Mouse (Mus musculus): ENCODE data around the gene Tom1l2. TPM values are rescaled to one million over a fixed set of nuclear protein-coding genes. Genes with fewer than 3 reads are reported as not detected.

Gene Tom1l2
- polyA plus RNA-seq, 1 experiment from 2014 or later = 29.6 TPM

DNA sequence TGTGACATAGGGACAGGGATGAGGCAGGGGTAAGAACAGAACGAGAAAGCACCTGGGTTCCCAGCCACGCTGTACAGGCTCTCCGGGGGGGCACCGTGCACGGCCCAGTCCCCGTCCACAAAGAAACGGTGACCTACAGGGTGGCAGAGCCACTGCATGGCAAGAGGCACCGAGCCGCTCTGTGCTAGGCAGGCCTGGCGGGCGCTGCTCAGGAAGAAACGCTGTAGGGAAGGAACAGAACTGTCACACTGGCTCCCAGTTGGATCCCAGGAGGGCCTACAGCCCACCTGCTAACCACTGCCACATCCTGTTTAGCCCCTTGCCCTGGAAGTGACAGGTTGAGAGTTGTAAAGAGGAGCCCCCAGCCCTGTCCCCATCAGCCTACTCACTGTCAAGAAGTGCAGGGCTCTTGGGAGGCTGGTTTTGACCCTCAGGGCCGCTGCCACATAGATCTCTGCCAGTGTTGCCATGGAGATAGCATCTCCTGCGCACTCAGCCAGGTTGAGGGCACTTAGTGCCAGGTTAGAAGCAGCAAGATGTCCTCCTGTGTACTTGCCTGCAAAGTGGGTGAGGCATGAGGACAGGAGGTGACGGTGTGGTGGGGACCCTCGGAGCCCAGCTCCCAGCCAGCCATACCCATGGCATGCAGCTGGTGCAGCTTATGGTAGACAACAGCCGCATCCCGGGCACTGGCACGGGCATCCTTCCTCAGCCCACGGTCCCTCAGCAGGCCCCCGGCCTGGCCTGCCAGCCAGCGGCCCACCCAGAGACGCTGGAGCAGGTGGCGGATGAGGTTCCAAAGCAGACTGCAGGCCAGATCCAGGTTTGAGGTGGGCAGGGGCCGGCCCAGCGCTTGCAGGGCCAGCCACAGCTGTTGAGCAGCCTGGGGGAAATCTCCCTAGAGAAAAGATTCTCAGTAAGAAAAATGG is 149.7 kb downstream of the Tom1l2 start:
- peaks cover 61% of the 10 kb centered on the region for H3K36me3 ChIP-seq (ENCODE audit: control insufficient read depth, insufficient read depth, low read length)
- H3K27ac ChIP-seq (ENCODE audit: low read length) = peak overlapping the region; percentile 16; the same call in 1 of the 2 replicates
- 88% methylated on average over 26 of the region's 26 CpGs for WGBS
- H3K4me2 ChIP-seq (ENCODE audit: low read depth, low read length) = no peak overlapping the region
- H3K9me3 ChIP-seq (ENCODE audit: control insufficient read depth, low read length) = no peaks in the 10 kb centered on the region
- H3K4me3 ChIP-seq (ENCODE audit: low read length) = no peak overlapping the region
- no peak overlapping the region for H3K9ac ChIP-seq (ENCODE audit: low read depth, low read length)
- peaks cover 19% of the 10 kb centered on the region for H3K4me1 ChIP-seq (ENCODE audit: control insufficient read depth, insufficient read depth, low read length)
- ATAC-seq = no peak
- no peaks in the 10 kb centered on the region for H3K27me3 ChIP-seq (replicated peaks; ENCODE audit: control insufficient read depth, insufficient read depth, low read length)

DNA sequence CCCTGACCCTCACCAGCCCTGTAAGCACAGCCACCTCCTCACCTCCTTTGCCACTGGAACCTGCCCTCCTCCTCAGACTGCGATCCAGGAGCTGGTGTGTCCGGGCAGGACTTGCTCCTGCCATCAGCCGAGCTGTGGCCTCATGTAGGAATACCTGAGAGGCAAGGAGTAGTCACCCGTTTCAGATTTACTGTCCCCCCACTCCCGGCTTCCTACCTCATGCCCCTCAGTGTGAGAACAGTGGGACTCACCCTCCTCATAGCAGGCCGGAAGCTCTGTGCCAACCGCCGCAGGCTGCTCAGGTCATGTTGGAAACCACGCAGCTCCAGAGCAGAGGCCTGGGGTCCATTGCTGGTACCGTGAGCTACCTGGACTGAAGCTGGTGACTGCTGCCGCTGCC is 152.3 kb downstream of the Tom1l2 start:
- H3K36me3 ChIP-seq (ENCODE audit: control insufficient read depth, insufficient read depth, low read length) = peaks cover 52% of the 10 kb centered on the region
- H3K4me3 ChIP-seq (ENCODE audit: low read length) = no peak overlapping the region
- no peaks in the 10 kb centered on the region for H3K9me3 ChIP-seq (ENCODE audit: control insufficient read depth, low read length)
- no peak for ATAC-seq
- H3K9ac ChIP-seq (ENCODE audit: low read depth, low read length) = 0 out of 2 replicates have a peak overlapping the region, but pooled peaks have one; percentile 8
- no peak overlapping the region for H3K4me2 ChIP-seq (ENCODE audit: low read depth, low read length)
- peak overlapping the region; percentile 17; the same call in 1 of the 2 replicates for H3K27ac ChIP-seq (ENCODE audit: low read length)
- WGBS = 83% methylated on average over 11 of the region's 11 CpGs
- no peaks in the 10 kb centered on the region for H3K27me3 ChIP-seq (replicated peaks; ENCODE audit: control insufficient read depth, insufficient read depth, low read length)
- H3K4me1 ChIP-seq (ENCODE audit: control insufficient read depth, insufficient read depth, low read length) = peaks cover 12% of the 10 kb centered on the region

DNA sequence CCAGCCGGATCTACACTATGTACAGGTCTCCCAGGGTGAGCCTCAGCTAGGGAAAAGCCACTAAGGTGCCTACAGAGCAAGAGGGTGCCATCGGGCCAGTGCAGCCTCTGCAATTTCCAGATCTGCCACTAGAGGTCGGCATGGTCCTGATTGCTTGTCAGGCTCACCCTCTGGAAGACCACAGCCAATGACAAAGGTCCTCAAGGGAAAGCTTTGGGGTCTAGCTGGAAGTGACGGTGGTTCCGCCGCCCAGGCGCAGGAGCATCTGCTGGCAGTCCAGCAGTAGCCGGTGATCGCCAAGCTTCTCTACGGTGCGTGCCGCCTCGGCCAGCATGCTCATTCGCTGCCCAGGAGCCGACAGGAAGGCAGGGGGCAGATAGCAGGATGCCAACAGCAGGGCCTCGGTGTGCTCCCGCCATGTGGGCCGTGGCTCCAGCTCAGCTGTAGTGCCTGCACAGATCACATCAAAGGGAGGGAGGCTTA is 153.0 kb downstream of the Tom1l2 start:
- H3K4me3 ChIP-seq (ENCODE audit: low read length) = no peak overlapping the region
- peaks cover 55% of the 10 kb centered on the region for H3K36me3 ChIP-seq (ENCODE audit: control insufficient read depth, insufficient read depth, low read length)
- ATAC-seq = peak; percentile 63
- H3K27me3 ChIP-seq (replicated peaks; ENCODE audit: control insufficient read depth, insufficient read depth, low read length) = no peaks in the 10 kb centered on the region
- H3K9ac ChIP-seq (ENCODE audit: low read depth, low read length) = 0 out of 2 replicates have a peak overlapping the region, but pooled peaks have one; percentile 8
- H3K4me2 ChIP-seq (ENCODE audit: low read depth, low read length) = no peak overlapping the region
- 23% methylated on average over 18 of the region's 18 CpGs for WGBS
- H3K4me1 ChIP-seq (ENCODE audit: control insufficient read depth, insufficient read depth, low read length) = peaks cover 12% of the 10 kb centered on the region
- peaks cover 4% of the 10 kb centered on the region for H3K9me3 ChIP-seq (ENCODE audit: control insufficient read depth, low read length)
- peak overlapping the region; percentile 17; the same call in 1 of the 2 replicates for H3K27ac ChIP-seq (ENCODE audit: low read length)

GRCm38 (mm10) chr11:60198651-60199050 is 154.1 kb downstream of the Tom1l2 start:
- Histone ChIP-seq H3K27ac (ENCODE audit: low read length) (no peak overlapping the region), H3K4me1 (ENCODE audit: control insufficient read depth, insufficient read depth, low read length) (peaks cover 12% of the 10 kb centered on the region), H3K36me3 (ENCODE audit: control insufficient read depth, insufficient read depth, low read length) (peaks cover 49% of the 10 kb centered on the region), H3K9ac (ENCODE audit: low read depth, low read length) (no peak overlapping the region), H3K27me3 (replicated peaks; ENCODE audit: control insufficient read depth, insufficient read depth, low read length) (no peaks in the 10 kb centered on the region), H3K4me2 (ENCODE audit: low read depth, low read length) (no peak overlapping the region), H3K4me3 (ENCODE audit: low read length) (no peak overlapping the region), H3K9me3 (ENCODE audit: control insufficient read depth, low read length) (peaks cover 7% of the 10 kb centered on the region)
- no peak for ATAC-seq
- WGBS = 83% methylated on average over 12 of the region's 12 CpGs

DNA sequence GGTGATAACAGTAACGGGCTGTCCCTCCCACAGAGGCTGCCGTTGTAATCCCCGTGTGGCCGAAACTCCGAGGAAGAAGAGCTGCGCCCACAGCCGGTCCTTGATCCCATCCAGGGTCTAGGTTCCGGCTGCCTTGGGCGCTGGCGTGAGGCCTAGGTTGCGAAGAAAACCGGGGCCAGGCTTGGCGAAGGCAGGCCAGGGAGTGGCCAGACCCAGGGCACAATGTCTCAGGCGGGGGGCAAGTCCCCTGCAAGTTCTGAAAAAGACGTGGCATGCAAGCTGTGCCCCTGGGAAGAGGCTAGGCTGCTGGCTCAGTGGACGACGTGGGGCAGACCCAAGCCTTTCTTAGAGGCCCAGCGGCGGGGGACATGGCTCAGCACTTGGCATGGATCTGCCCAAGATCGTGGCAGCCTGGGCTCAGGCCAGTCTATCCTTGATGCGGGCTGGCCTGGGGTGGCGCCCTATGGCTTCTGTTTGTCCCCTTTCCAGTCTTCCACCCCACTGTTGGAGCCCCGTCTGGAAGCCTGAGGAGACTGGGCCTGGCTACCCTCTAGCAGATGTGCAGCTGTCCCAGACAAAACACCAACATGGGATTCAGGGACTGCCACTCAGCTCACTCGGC is 154.6 kb downstream of the Tom1l2 start:
- Histone ChIP-seq H3K27ac (ENCODE audit: low read length) (no peak overlapping the region), H3K9ac (ENCODE audit: low read depth, low read length) (no peak overlapping the region), H3K9me3 (ENCODE audit: control insufficient read depth, low read length) (peaks cover 7% of the 10 kb centered on the region), H3K36me3 (ENCODE audit: control insufficient read depth, insufficient read depth, low read length) (peaks cover 49% of the 10 kb centered on the region), H3K4me3 (ENCODE audit: low read length) (no peak overlapping the region), H3K27me3 (replicated peaks; ENCODE audit: control insufficient read depth, insufficient read depth, low read length) (no peaks in the 10 kb centered on the region), H3K4me2 (ENCODE audit: low read depth, low read length) (no peak overlapping the region), H3K4me1 (ENCODE audit: control insufficient read depth, insufficient read depth, low read length) (peaks cover 12% of the 10 kb centered on the region)
- ATAC-seq = no peak
- 76% methylated on average over 24 of the region's 24 CpGs for WGBS

DNA sequence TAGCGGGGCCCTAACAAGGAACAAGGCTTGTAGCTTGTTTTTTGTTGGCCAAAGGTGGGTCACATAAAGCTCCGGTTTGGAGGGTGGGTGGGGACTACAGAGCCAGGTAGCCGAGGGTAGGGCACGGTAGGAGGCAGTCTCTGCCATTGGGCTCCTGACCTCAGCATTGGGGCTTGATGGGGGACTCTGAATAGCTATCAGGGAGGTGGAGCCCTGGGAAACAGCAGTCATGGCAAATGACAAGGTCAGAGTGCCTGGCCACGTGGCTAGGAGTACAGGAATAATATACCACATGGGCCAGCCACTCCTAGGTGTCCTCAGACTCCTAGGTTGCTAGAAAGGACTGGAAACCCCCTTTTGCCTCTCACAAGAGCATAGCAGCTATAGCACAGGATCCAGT is 156.4 kb downstream of the Tom1l2 start:
- Histone ChIP-seq H3K4me2 (ENCODE audit: low read depth, low read length) (no peak overlapping the region), H3K4me3 (ENCODE audit: low read length) (no peak overlapping the region), H3K9me3 (ENCODE audit: control insufficient read depth, low read length) (peaks cover 7% of the 10 kb centered on the region), H3K36me3 (ENCODE audit: control insufficient read depth, insufficient read depth, low read length) (peaks cover 37% of the 10 kb centered on the region), H3K27ac (ENCODE audit: low read length) (peak overlapping the region; percentile 46), H3K9ac (ENCODE audit: low read depth, low read length) (0 out of 2 replicates have a peak overlapping the region, but pooled peaks have one; percentile 29), H3K4me1 (ENCODE audit: control insufficient read depth, insufficient read depth, low read length) (peaks cover 12% of the 10 kb centered on the region), H3K27me3 (replicated peaks; ENCODE audit: control insufficient read depth, insufficient read depth, low read length) (no peaks in the 10 kb centered on the region)
- WGBS = 58% methylated on average over 5 of the region's 5 CpGs
- peak; percentile 27 for ATAC-seq

DNA sequence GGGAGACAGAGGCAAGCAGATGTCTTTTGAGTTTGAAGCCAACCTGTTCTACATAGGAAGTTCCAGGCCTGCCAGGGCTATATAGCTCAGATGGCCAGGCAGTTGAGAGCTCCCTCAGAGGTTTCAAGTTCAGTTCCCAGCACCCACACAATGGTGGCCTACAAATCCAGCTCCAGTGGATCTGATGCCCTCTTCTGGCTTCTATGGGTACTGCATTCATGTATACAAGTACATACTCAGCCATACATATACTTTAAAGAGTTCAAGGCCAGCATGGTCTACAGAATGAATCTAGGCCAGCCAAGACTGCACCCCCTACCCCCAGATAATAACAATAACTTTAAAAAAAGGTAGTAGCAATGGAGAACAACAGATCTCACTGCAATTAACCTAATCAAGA is 157.6 kb downstream of the Tom1l2 start:
- H3K9me3 ChIP-seq (ENCODE audit: control insufficient read depth, low read length) = peaks cover 7% of the 10 kb centered on the region
- no peak overlapping the region for H3K9ac ChIP-seq (ENCODE audit: low read depth, low read length)
- peaks cover 12% of the 10 kb centered on the region for H3K4me1 ChIP-seq (ENCODE audit: control insufficient read depth, insufficient read depth, low read length)
- ATAC-seq = no peak
- H3K27me3 ChIP-seq (replicated peaks; ENCODE audit: control insufficient read depth, insufficient read depth, low read length) = no peaks in the 10 kb centered on the region
- no peak overlapping the region for H3K4me2 ChIP-seq (ENCODE audit: low read depth, low read length)
- H3K36me3 ChIP-seq (ENCODE audit: control insufficient read depth, insufficient read depth, low read length) = peaks cover 42% of the 10 kb centered on the region
- H3K27ac ChIP-seq (ENCODE audit: low read length) = no peak overlapping the region
- no peak overlapping the region for H3K4me3 ChIP-seq (ENCODE audit: low read length)

DNA sequence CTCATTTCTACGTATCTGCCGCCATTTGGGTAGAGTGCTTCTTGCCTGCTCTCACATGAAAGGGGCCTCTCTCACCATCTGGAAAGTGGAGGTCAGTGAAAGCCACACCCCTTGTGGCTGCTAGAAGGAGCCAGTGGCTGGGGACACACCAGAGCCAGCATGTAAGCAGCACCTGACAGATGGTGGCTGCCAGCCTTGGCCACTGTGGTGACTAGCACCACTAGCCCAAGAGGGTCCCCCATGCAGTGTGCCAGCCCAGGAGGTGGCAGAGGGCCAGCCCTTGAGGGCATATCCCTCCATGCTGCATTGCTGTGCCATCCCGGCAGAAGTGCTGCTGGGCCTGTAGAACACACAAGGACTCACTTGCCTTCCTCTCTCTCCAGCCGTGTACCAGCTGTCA is 159.1 kb downstream of the Tom1l2 start:
- Histone ChIP-seq H3K27ac (ENCODE audit: low read length) (no peak overlapping the region), H3K36me3 (ENCODE audit: control insufficient read depth, insufficient read depth, low read length) (peaks cover 40% of the 10 kb centered on the region), H3K9ac (ENCODE audit: low read depth, low read length) (no peak overlapping the region), H3K4me1 (ENCODE audit: control insufficient read depth, insufficient read depth, low read length) (peaks cover 17% of the 10 kb centered on the region), H3K4me3 (ENCODE audit: low read length) (no peak overlapping the region), H3K9me3 (ENCODE audit: control insufficient read depth, low read length) (peaks cover 7% of the 10 kb centered on the region), H3K27me3 (replicated peaks; ENCODE audit: control insufficient read depth, insufficient read depth, low read length) (no peaks in the 10 kb centered on the region), H3K4me2 (ENCODE audit: low read depth, low read length) (no peak overlapping the region)
- no peak; the same call in 1 of the 2 replicates for ATAC-seq
- 81% methylated on average over 4 of the region's 4 CpGs for WGBS

- Histone ChIP-seq H3K27ac (ENCODE audit: low read length) (no peak overlapping the region), H3K4me3 (ENCODE audit: low read length) (no peak overlapping the region), H3K36me3 (ENCODE audit: control insufficient read depth, insufficient read depth, low read length) (peaks cover 33% of the 10 kb centered on the region), H3K27me3 (replicated peaks; ENCODE audit: control insufficient read depth, insufficient read depth, low read length) (no peaks in the 10 kb centered on the region), H3K4me2 (ENCODE audit: low read depth, low read length) (no peak overlapping the region), H3K9me3 (ENCODE audit: control insufficient read depth, low read length) (peaks cover 7% of the 10 kb centered on the region), H3K4me1 (ENCODE audit: control insufficient read depth, insufficient read depth, low read length) (peaks cover 20% of the 10 kb centered on the region), H3K9ac (ENCODE audit: low read depth, low read length) (no peak overlapping the region)
- no peak for ATAC-seq
- 72% methylated on average over 6 of the region's 6 CpGs for WGBS
Measured at GRCm38 (mm10) chr11:60192534-60192933, 160.2 kb downstream of the Tom1l2 start.

Measured in intestine, embryonic 16.5 days (tissue).